Mouse (Mus musculus): Measurements from ENCODE around the gene Ephb2. TPM values are rescaled to one million over a fixed set of nuclear protein-coding genes. Genes with fewer than 3 reads are reported as not detected.

The Ephb2 gene
- polyA plus RNA-seq, 1 experiment from 2014 or later = 15.6 TPM

DNA sequence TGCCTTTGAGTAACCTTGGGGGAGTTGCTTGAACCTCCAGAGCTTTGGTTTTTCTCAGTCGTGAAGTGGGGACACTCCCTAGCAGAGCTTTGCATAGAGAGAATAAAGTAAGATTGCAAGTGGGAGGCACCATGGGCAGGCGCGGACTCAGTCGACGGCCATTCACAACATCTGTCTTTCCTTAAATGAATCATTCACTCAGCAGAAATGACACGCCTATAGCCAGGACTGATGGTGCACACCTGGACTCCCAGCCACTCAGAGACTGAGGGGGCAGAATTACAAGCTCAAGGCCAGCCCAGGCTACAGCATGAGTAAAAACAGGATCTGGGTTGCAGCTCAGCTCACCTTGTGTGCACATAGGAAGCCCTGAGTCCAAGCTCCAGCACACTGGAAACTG is 121.3 kb downstream of the Ephb2 start:
- no peaks in the 10 kb centered on the region for H3K9me3 ChIP-seq (replicated peaks)
- no peak overlapping the region for H3K4me3 ChIP-seq
- H3K4me1 ChIP-seq = peaks cover 50% of the 10 kb centered on the region
- H3K27me3 ChIP-seq (ENCODE audit: low read depth, poor library complexity, severe bottlenecking) = no peaks in the 10 kb centered on the region; the same call in 1 of the 2 replicates
- no peak overlapping the region for H3K27ac ChIP-seq (replicated peaks)
- DNase-seq (ENCODE audit: low spot score) = no peak
- peaks cover 59% of the 10 kb centered on the region for H3K36me3 ChIP-seq
- WGBS = 87% methylated on average over 6 of the region's 6 CpGs

DNA sequence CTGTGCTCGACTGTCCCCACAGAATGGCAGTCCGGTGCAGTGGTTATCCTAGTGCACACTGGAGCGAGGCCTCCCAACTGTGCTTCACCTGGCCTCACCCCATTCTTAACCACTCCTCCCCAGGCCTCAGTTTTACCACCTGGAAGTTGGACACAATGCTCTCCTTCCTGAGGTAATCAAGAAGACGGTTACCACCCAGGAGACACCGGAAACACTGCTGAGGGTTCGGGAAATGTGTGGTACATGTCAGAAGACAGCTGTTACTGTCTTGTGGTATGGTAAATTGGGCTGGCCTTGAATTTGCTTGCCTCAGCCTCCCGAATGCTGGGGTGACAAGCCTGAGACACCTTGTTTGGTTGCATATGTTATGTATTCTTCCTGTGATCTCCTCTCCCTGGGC is 121.9 kb downstream of the Ephb2 start:
- H3K27me3 ChIP-seq (ENCODE audit: low read depth, poor library complexity, severe bottlenecking) = no peaks in the 10 kb centered on the region; the same call in 1 of the 2 replicates
- DNase-seq (ENCODE audit: low spot score) = no peak
- peaks cover 56% of the 10 kb centered on the region for H3K4me1 ChIP-seq
- H3K27ac ChIP-seq (replicated peaks) = no peak overlapping the region
- H3K36me3 ChIP-seq = peaks cover 53% of the 10 kb centered on the region
- no peak overlapping the region for H3K4me3 ChIP-seq
- H3K9me3 ChIP-seq (replicated peaks) = no peaks in the 10 kb centered on the region
- WGBS = 90% methylated on average over 7 of the region's 7 CpGs

DNA sequence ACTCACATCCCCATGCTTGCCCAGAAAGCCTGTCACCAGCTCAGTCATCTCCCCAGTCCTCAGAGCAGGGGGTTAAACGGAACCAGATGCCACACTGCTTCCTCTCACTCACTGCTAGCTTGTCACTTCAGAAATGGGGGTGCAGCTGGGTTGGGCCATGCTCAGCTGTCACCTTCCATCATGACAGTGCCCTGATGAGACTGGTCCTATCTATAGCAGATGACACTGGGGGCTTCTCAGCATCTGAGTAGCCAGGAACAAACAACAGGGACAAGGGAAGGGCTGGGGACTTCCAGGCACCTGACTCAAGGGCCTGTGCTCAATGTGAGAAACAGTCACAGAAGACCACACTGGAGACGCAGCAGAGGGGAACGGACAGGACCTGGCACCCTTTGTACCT is 122.4 kb downstream of the Ephb2 start:
- 83% methylated on average over 3 of the region's 3 CpGs for WGBS
- Histone ChIP-seq H3K36me3 (peaks cover 51% of the 10 kb centered on the region), H3K27me3 (ENCODE audit: low read depth, poor library complexity, severe bottlenecking) (no peaks in the 10 kb centered on the region; the same call in 1 of the 2 replicates), H3K4me3 (no peak overlapping the region), H3K27ac (replicated peaks) (no peak overlapping the region), H3K4me1 (peaks cover 60% of the 10 kb centered on the region), H3K9me3 (replicated peaks) (no peaks in the 10 kb centered on the region)
- DNase-seq (ENCODE audit: low spot score) = no peak

DNA sequence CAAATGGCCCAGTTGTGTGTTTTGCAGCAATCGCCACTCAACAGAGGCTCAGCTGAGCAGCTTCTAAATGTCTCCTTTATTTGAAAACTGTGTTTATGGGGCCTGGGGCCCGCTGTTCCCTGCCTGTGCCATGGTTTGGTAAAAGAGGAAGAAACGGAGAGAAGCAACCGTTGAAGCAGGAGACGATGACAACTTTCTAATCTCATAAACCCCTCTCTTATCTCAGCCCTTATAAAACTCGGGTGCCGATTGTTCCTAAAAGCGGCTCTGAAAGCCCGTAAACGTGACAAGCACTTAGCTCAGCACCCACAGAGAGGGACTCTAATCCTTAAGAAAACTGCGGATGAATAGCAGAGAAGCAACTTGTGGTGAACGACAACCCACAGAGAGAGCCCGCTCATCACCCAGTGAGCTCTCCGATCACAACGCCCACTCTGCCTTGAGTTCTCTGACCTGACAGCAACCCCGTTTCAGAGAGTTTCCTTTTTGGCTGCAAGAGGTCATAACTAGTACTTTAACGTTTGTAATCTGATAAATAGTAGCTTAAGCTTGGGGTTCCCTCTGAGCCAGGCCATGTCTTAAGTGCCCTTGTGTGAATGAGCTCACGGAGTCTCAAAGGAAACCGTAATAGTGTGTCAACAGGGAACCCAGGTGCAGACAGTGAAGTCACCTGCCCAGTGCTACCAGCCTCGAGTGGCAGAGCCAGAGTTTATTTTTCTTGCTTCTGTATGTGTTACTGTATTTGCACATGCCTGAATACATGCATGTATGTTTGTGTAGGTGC is 123.6 kb downstream of the Ephb2 start:
- H3K27ac ChIP-seq (replicated peaks) = no peak overlapping the region
- H3K4me1 ChIP-seq = peaks cover 64% of the 10 kb centered on the region

DNA sequence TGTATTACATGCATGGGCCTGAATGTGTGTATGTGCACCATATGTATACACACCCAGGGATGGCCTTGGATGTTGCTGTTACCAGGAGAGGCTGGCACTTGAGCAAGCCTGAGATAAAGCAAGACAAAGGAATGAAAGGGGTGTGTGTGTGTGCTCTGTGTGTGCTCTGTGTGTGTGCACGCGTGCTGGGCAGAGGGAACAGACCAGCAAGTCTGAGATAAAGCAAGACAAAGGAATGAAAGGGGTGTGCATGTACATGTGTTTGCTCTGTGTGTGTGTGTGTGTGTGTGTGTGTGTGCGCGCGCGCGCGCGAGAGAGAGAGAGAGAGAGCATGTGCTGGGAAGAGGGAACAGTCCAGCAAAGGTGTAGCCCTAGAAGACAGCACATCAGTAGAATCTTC is 125.4 kb downstream of the Ephb2 start:
- 98% methylated on average over 9 of the region's 9 CpGs for WGBS
- H3K27ac ChIP-seq (replicated peaks) = peak overlapping the region; percentile 30
- H3K27me3 ChIP-seq (ENCODE audit: low read depth, poor library complexity, severe bottlenecking) = no peaks in the 10 kb centered on the region; the same call in 1 of the 2 replicates
- no peaks in the 10 kb centered on the region for H3K9me3 ChIP-seq (replicated peaks)
- peaks cover 31% of the 10 kb centered on the region for H3K36me3 ChIP-seq
- H3K4me1 ChIP-seq = peaks cover 59% of the 10 kb centered on the region
- no peak overlapping the region for H3K4me3 ChIP-seq
- no peak for DNase-seq (ENCODE audit: low spot score)

More for the DNA sequence above, 123.6 kb downstream of the Ephb2 start:
- Histone ChIP-seq H3K4me3 (no peak overlapping the region), H3K9me3 (replicated peaks) (no peaks in the 10 kb centered on the region), H3K27me3 (ENCODE audit: low read depth, poor library complexity, severe bottlenecking) (no peaks in the 10 kb centered on the region; the same call in 1 of the 2 replicates), H3K36me3 (peaks cover 40% of the 10 kb centered on the region)
- 39% methylated on average over 20 of the region's 20 CpGs for WGBS
- DNase-seq (ENCODE audit: low spot score) = no peak

DNA sequence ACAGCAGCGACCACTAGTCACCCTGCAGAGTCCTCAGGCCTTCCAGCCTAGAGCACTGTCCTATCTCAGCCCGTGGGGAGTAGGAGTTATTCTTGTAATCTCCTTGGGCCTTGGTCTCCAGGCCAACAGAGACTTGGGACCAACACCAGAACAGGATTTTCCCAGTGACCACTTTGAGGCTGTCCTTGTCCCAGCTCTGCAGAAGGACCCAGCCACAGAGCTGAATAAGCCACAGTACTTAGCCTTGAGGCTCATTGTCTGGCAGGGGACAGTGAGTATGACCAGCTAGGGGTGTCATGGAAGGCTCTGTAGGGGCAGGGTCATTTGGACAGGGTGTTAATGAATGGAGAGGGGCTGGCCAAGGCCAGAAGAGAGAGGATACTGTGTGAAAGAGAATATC is 126.8 kb downstream of the Ephb2 start:
- 77% methylated on average over 2 of the region's 2 CpGs for WGBS
- no peaks in the 10 kb centered on the region; the same call in 1 of the 2 replicates for H3K27me3 ChIP-seq (ENCODE audit: low read depth, poor library complexity, severe bottlenecking)
- H3K4me1 ChIP-seq = peaks cover 72% of the 10 kb centered on the region
- peak overlapping the region; percentile 42 for H3K27ac ChIP-seq (replicated peaks)
- H3K4me3 ChIP-seq = no peak overlapping the region
- DNase-seq (ENCODE audit: low spot score) = no peak
- no peaks in the 10 kb centered on the region for H3K9me3 ChIP-seq (replicated peaks)
- H3K36me3 ChIP-seq = peaks cover 35% of the 10 kb centered on the region

DNA sequence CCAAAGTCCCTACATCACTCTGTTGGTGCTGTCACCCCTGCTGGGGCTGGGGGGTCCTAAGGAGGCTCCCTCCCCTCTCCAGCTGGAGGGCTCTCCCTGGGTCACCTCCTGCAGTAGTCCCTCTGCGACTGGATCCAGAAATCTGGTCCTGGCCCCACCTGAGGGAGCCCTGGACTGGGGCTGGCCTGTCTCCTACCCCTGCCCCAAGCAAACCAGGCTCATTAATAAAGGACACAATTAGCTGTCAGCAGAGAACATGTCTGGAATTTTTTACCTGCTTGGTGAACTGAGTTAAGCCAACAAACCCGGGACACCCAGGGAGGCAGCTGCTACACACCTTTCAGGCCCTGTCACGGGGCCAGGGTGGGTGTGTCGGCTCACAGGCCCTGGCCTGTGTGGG is 129.1 kb downstream of the Ephb2 start:
- DNase-seq (ENCODE audit: low spot score) = no peak
- Histone ChIP-seq H3K4me1 (peaks cover 76% of the 10 kb centered on the region), H3K4me3 (no peak overlapping the region), H3K9me3 (replicated peaks) (no peaks in the 10 kb centered on the region), H3K36me3 (peaks cover 24% of the 10 kb centered on the region; the same call in 1 of the 2 replicates), H3K27ac (replicated peaks) (no peak overlapping the region), H3K27me3 (ENCODE audit: low read depth, poor library complexity, severe bottlenecking) (no peaks in the 10 kb centered on the region)
- WGBS = 76% methylated on average over 4 of the region's 4 CpGs

DNA sequence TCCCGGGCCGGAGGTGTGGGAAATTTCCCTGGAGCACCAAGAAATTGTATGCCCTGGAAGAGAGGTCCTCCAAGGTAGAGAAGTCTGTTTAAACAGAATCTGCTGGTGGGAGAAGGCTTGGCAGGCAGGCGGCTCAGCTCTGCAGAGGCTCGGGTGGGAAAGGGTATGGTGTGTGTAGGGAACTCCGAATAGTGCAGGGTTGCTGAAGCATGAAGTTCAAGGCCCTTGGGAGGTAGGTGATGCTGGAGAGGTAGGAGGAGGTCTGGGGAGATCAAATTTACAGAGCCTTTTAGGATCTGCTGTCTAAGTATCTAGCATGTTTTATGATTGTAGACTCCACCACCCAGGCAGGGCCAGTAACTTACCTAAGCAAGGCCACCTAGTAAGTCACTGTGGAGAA is 130.7 kb downstream of the Ephb2 start:
- Histone ChIP-seq H3K36me3 (peaks cover 30% of the 10 kb centered on the region; the same call in 1 of the 2 replicates), H3K9me3 (replicated peaks) (no peaks in the 10 kb centered on the region), H3K27me3 (ENCODE audit: low read depth, poor library complexity, severe bottlenecking) (no peaks in the 10 kb centered on the region), H3K27ac (replicated peaks) (0 out of 2 replicates have a peak overlapping the region, but pooled peaks have one; percentile 42), H3K4me1 (peaks cover 82% of the 10 kb centered on the region), H3K4me3 (no peak overlapping the region)
- no peak for DNase-seq (ENCODE audit: low spot score)
- WGBS = 80% methylated on average over 5 of the region's 5 CpGs

DNA sequence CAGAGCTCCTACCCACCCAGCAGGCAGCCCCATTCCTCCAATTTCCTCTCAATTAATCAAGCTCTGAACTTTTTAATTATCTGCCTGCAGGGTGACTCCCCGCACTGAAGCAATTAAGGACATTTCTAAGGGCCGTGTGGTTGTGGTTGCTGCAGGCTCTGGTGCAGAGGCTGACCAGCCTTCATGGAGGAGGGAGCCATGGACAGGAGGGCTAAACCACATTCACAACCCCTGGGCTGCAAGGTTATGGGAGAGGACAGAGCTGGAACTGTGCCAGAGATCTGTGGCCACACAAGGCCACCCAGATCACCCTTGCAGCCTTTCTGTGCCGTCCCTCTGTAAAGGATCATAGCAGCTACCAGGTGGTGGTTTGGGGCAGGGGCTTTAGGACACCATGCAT is 131.2 kb downstream of the Ephb2 start:
- no peaks in the 10 kb centered on the region for H3K9me3 ChIP-seq (replicated peaks)
- no peak for DNase-seq (ENCODE audit: low spot score)
- H3K27ac ChIP-seq (replicated peaks) = peak overlapping the region; percentile 42
- H3K36me3 ChIP-seq = peaks cover 28% of the 10 kb centered on the region; the same call in 1 of the 2 replicates
- no peak overlapping the region for H3K4me3 ChIP-seq
- peaks cover 82% of the 10 kb centered on the region for H3K4me1 ChIP-seq
- H3K27me3 ChIP-seq (ENCODE audit: low read depth, poor library complexity, severe bottlenecking) = no peaks in the 10 kb centered on the region
- 62% methylated on average over 3 of the region's 3 CpGs for WGBS

DNA sequence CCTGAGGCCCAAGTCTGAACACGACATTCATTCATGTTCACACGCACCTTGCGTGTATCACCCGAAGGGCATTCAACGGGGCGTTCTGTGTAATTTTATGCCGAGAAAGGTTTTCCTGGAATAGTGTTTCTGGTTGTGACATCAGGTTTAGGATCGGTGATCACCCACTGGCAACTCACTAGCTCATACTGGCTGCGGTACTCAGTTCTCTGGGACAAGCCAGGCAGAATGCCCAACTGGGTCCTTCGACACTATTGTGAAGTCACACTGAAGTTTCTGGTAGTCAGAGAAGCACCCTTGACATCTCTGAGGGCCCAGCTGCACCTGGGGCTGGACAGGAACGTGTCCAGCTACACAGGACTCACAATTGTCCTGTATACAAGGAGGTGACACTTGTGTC is 132.4 kb downstream of the Ephb2 start:
- DNase-seq (ENCODE audit: low spot score) = no peak
- WGBS = 95% methylated on average over 11 of the region's 11 CpGs
- H3K27me3 ChIP-seq (ENCODE audit: low read depth, poor library complexity, severe bottlenecking) = no peaks in the 10 kb centered on the region
- H3K9me3 ChIP-seq (replicated peaks) = no peaks in the 10 kb centered on the region
- no peak overlapping the region for H3K4me3 ChIP-seq
- peaks cover 82% of the 10 kb centered on the region for H3K4me1 ChIP-seq
- H3K36me3 ChIP-seq = peaks cover 33% of the 10 kb centered on the region
- 0 out of 2 replicates have a peak overlapping the region, but pooled peaks have one; percentile 23 for H3K27ac ChIP-seq (replicated peaks)

DNA sequence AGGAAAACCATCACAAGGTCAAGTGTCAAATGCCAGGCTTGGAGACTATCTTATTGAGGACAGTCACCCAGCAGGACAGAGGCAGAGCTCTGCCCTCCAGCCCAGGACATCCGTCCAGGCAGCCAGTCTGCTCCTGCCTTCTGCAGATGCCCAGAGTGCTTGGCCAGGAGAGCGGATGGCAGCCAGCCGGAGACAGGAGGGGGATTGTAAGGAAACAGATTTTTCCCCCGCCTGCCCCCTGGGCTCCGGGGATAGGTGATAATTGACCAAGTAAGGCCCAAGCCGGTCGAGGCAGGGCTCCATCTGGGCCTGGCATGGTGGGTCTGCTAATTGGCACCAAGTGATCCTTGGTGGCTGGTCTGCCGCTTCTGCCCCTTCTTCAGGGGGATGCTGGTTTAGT is 133.3 kb downstream of the Ephb2 start:
- peaks cover 90% of the 10 kb centered on the region for H3K4me1 ChIP-seq
- H3K27me3 ChIP-seq (ENCODE audit: low read depth, poor library complexity, severe bottlenecking) = no peaks in the 10 kb centered on the region
- no peaks in the 10 kb centered on the region for H3K9me3 ChIP-seq (replicated peaks)
- H3K36me3 ChIP-seq = peaks cover 33% of the 10 kb centered on the region
- WGBS = 78% methylated on average over 8 of the region's 8 CpGs
- H3K27ac ChIP-seq (replicated peaks) = no peak overlapping the region
- H3K4me3 ChIP-seq = no peak overlapping the region
- no peak for DNase-seq (ENCODE audit: low spot score)

DNA sequence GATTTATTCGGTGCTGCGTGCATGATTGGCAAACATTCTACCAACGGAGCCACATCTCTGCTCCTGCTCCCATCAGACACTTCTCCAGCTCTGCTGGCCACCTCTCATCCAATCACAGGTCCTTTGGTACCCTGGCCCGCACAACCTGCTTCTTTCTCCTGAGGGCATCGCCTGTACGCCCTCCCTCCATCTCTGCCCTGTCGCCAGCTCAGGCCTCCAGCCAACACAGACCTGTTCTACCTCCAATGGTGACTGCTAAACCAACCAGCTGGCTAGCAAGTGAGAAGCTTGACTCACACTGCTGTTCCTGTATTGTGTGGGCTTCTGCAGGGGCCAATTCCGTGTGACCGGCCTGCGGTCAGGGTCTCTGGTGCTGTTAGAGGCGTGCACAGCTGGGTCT is 134.6 kb downstream of the Ephb2 start:
- peaks cover 88% of the 10 kb centered on the region for H3K4me1 ChIP-seq
- peak overlapping the region; percentile 61; the same call in 1 of the 2 replicates for H3K27ac ChIP-seq (replicated peaks)
- DNase-seq (ENCODE audit: low spot score) = no peak
- H3K9me3 ChIP-seq (replicated peaks) = no peaks in the 10 kb centered on the region
- no peaks in the 10 kb centered on the region for H3K27me3 ChIP-seq (ENCODE audit: low read depth, poor library complexity, severe bottlenecking)
- H3K4me3 ChIP-seq = no peak overlapping the region
- peaks cover 36% of the 10 kb centered on the region for H3K36me3 ChIP-seq
- WGBS = 91% methylated on average over 11 of the region's 11 CpGs

DNA sequence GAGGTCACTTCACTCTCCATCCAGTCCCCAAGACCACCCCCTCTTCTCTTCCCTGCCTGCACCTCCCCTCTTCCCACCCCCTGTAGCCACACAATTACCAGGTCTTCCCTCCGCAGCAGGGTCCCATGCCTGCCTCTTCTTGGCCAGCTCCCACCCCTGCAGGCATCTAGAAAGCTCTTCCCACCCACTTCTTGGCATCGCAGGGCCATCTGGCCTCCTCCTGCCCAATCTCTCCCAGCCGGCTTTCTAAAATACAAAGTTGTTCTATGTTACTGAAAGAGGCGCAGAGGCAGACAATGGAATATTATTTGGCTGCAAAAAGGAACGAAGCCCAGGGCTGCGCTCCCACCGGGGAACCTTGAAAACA is 136.7 kb downstream of the Ephb2 start:
- Histone ChIP-seq H3K27me3 (ENCODE audit: low read depth, poor library complexity, severe bottlenecking) (no peaks in the 10 kb centered on the region), H3K27ac (replicated peaks) (peak overlapping the region; percentile 71), H3K4me3 (no peak overlapping the region), H3K9me3 (replicated peaks) (no peaks in the 10 kb centered on the region), H3K36me3 (peaks cover 43% of the 10 kb centered on the region), H3K4me1 (peaks cover 72% of the 10 kb centered on the region)
- WGBS = 80% methylated on average over 7 of the region's 7 CpGs
- no peak for DNase-seq (ENCODE audit: low spot score)
